Mouse (Mus musculus) CH12.LX (cell line): ENCODE results near the gene Fli1. TPM values are rescaled to one million over a fixed set of nuclear protein-coding genes. Genes with fewer than 3 reads are reported as not detected.

Experiments used
- DNase-seq: peaks from one replicate; pipeline ENCODE4 v3.0.0-alpha.2; 2013; ENCODE audit errors: extremely low read depth
- H3K27ac ChIP-seq: 2 replicates; pipeline ENCODE4 v1.5.1; 2012; ENCODE audit warnings: low read depth, mild to moderate bottlenecking, control low read depth, moderate library complexity; ENCODE audit not compliant: insufficient read depth
- H3K27me3 ChIP-seq: replicated peaks from 2 replicates; pipeline ENCODE3; 2012; ENCODE audit warnings: inconsistent platforms
- H3K36me3 ChIP-seq, 2 experiments: replicated peaks in 1 of 2; 2 replicates each; pipeline versions ENCODE3 to v1.6.1; 2012; ENCODE audit warnings: inconsistent platforms in 1 of 2, low read length in 1 of 2, mild to moderate bottlenecking in 1 of 2, mixed read lengths in 1 of 2, moderate library complexity in 1 of 2; ENCODE audit not compliant: control insufficient read depth in 1 of 2, insufficient read depth in 1 of 2
- H3K4me1 ChIP-seq, 2 experiments: 2 replicates each; pipeline ENCODE4 v1.6.1; 2012; ENCODE audit warnings: inconsistent platforms in 1 of 2, moderate library complexity in 1 of 2; ENCODE audit not compliant: insufficient read depth in 2 of 2, control insufficient read depth in 1 of 2
- H3K4me2 ChIP-seq: 2 replicates; pipeline ENCODE4 v1.6.1; 2012; ENCODE audit warnings: low read depth, mild to moderate bottlenecking, control low read depth; ENCODE audit not compliant: poor library complexity, insufficient read depth, severe bottlenecking
- H3K4me3 ChIP-seq, 3 experiments: fragments of 150-350 bp in 1 of 3; sonication (generic) in 1 of 3; replicated peaks in 1 of 3; 2 replicates each; pipeline versions ENCODE3 to v1.5.1; 2011 to 2012; ENCODE audit warnings: low read depth in 2 of 3, low read length in 2 of 3, mild to moderate bottlenecking in 2 of 3, moderate library complexity in 2 of 3, control low read depth in 1 of 3, improper control_type of control experiment in 1 of 3, inconsistent platforms in 1 of 3, mixed read lengths in 1 of 3; ENCODE audit not compliant: poor library complexity in 1 of 3
- H3K79me2 ChIP-seq: replicated peaks from 2 replicates; pipeline ENCODE4 v1.6.1; 2012; ENCODE audit warnings: mild to moderate bottlenecking, moderate library complexity; ENCODE audit not compliant: control insufficient read depth, poor library complexity, insufficient read depth, severe bottlenecking; ENCODE audit errors: extremely low read depth
- H3K9ac ChIP-seq: 2 replicates; pipeline ENCODE4 v1.6.1; 2012; ENCODE audit warnings: low read depth, mild to moderate bottlenecking, control low read depth, moderate library complexity; ENCODE audit not compliant: insufficient read depth
- H3K9me3 ChIP-seq: replicated peaks from 2 replicates; pipeline ENCODE3; 2012; ENCODE audit warnings: low read length, inconsistent platforms, mixed read lengths
- BHLHE40 ChIP-seq: IDR thresholded peaks from 2 replicates; pipeline ENCODE4 v1.6.1; 2011; ENCODE audit warnings: mild to moderate bottlenecking, low read depth, low read length, improper control_type of control experiment
- CHD2 ChIP-seq: IDR thresholded peaks from 2 replicates; pipeline ENCODE4 v1.6.1; 2011; ENCODE audit warnings: low read length, improper control_type of control experiment
- E2F4 ChIP-seq: IDR thresholded peaks from 2 replicates; pipeline ENCODE4 v1.6.1; 2011; ENCODE audit warnings: low read depth, low read length, improper control_type of control experiment; ENCODE audit not compliant: insufficient replicate concordance
- ELF1 ChIP-seq: IDR thresholded peaks from 2 replicates; pipeline ENCODE4 v1.6.1; 2014; ENCODE audit warnings: low read depth, mild to moderate bottlenecking, inconsistent platforms, low read length, improper control_type of control experiment
- EP300 ChIP-seq: IDR thresholded peaks from 2 replicates; pipeline ENCODE4 v1.6.1; 2011; ENCODE audit warnings: low read length, improper control_type of control experiment
- GABPA ChIP-seq: IDR thresholded peaks from 2 replicates; pipeline ENCODE4 v1.6.1; 2012; ENCODE audit warnings: low read depth, low read length, improper control_type of control experiment, inconsistent platforms; ENCODE audit not compliant: insufficient replicate concordance
- HCFC1 ChIP-seq: IDR thresholded peaks from 2 replicates; pipeline ENCODE4 v1.6.1; 2012; ENCODE audit warnings: low read depth, mild to moderate bottlenecking, inconsistent platforms, low read length, improper control_type of control experiment
- IRF4 ChIP-seq: IDR thresholded peaks from 2 replicates; pipeline ENCODE4 v1.6.1; 2014; ENCODE audit warnings: low read depth, mild to moderate bottlenecking, inconsistent platforms, low read length, improper control_type of control experiment
- JUN ChIP-seq: IDR thresholded peaks from 2 replicates; pipeline ENCODE4 v1.6.1; 2011; ENCODE audit warnings: low read depth, mild to moderate bottlenecking, low read length, improper control_type of control experiment, moderate library complexity; ENCODE audit not compliant: insufficient read depth
- JUND ChIP-seq: conservative IDR thresholded peaks from 2 replicates; pipeline ENCODE4 v1.6.1; 2011; ENCODE audit warnings: low read depth, low read length, improper control_type of control experiment
- KAT2A ChIP-seq: IDR thresholded peaks from 2 replicates; pipeline ENCODE4 v1.6.1; 2012; ENCODE audit warnings: low read length, improper control_type of control experiment, inconsistent platforms; ENCODE audit not compliant: insufficient replicate concordance
- MAFK ChIP-seq: IDR thresholded peaks from 2 replicates; pipeline ENCODE4 v1.6.1; 2011; ENCODE audit warnings: low read length, improper control_type of control experiment; ENCODE audit not compliant: insufficient replicate concordance
- MAX ChIP-seq: IDR thresholded peaks from 2 replicates; pipeline ENCODE4 v1.6.1; 2011; ENCODE audit warnings: low read length, improper control_type of control experiment
- MEF2A ChIP-seq: IDR thresholded peaks from 2 replicates; pipeline ENCODE4 v1.6.1; 2014; ENCODE audit warnings: low read depth, mild to moderate bottlenecking, inconsistent platforms, low read length, improper control_type of control experiment, borderline replicate concordance
- MXI1 ChIP-seq: IDR thresholded peaks from 2 replicates; pipeline ENCODE4 v1.6.1; 2011; ENCODE audit warnings: mild to moderate bottlenecking, low read depth, low read length, improper control_type of control experiment
- MYC ChIP-seq: IDR thresholded peaks from 2 replicates; pipeline ENCODE4 v1.6.1; 2011; ENCODE audit warnings: low read depth, mild to moderate bottlenecking, improper control_type of control experiment, low read length
- NELFE ChIP-seq: IDR thresholded peaks from 2 replicates; pipeline ENCODE4 v1.6.1; 2011; ENCODE audit warnings: low read depth, low read length, improper control_type of control experiment
- NRF1 ChIP-seq: IDR thresholded peaks from 2 replicates; pipeline ENCODE4 v1.6.1; 2014; ENCODE audit warnings: low read depth, mild to moderate bottlenecking, inconsistent platforms, low read length, improper control_type of control experiment, moderate library complexity
- PAX5 ChIP-seq: IDR thresholded peaks from 2 replicates; pipeline ENCODE4 v1.6.1; 2012; ENCODE audit warnings: low read length, inconsistent platforms, mixed read lengths
- POLR2A ChIP-seq: IDR thresholded peaks from 2 replicates; pipeline ENCODE4 v1.6.1; 2011; ENCODE audit warnings: low read depth, mild to moderate bottlenecking, improper control_type of control experiment, low read length
- POLR2AphosphoS2 ChIP-seq: IDR thresholded peaks from 2 replicates; pipeline ENCODE4 v1.6.1; 2011; ENCODE audit warnings: low read depth, low read length, improper control_type of control experiment
- RAD21 ChIP-seq: IDR thresholded peaks from 2 replicates; pipeline ENCODE4 v1.6.1; 2011; ENCODE audit warnings: low read depth, mild to moderate bottlenecking, low read length, improper control_type of control experiment, moderate library complexity
- TBP ChIP-seq: conservative IDR thresholded peaks from 2 replicates; pipeline ENCODE4 v1.6.1; 2011; ENCODE audit warnings: low read depth, low read length, improper control_type of control experiment
- UBTF ChIP-seq: IDR thresholded peaks from 2 replicates; pipeline ENCODE4 v1.6.1; 2012; ENCODE audit warnings: low read depth, mild to moderate bottlenecking, inconsistent platforms, low read length, improper control_type of control experiment, moderate library complexity
- USF1 ChIP-seq: IDR thresholded peaks from 2 replicates; pipeline ENCODE4 v1.6.1; 2014; ENCODE audit warnings: low read depth, mild to moderate bottlenecking, inconsistent platforms, low read length, improper control_type of control experiment
- USF2 ChIP-seq: conservative IDR thresholded peaks from 2 replicates; pipeline ENCODE4 v1.6.1; 2011; ENCODE audit warnings: low read depth, low read length, improper control_type of control experiment
- ZC3H11A ChIP-seq: IDR thresholded peaks from 2 replicates; pipeline ENCODE4 v1.6.1; 2012; ENCODE audit warnings: low read depth, mild to moderate bottlenecking, inconsistent platforms, low read length, improper control_type of control experiment
- dilution Hi-C: fragments of 300-500 bp; cut with MboI; formaldehyde crosslinking; loops from 2 replicates; pipeline ENCODE4 v1.14.3; 2020; ENCODE audit warnings: low sequenced_read_pairs; ENCODE audit not compliant: extremely low pct_unique_long_range_greater_than_20kb, extremely low pct_ligation_motif_present
- in situ Hi-C: fragments of 300-500 bp; cut with MboI; formaldehyde crosslinking; loops from 3 replicates; pipeline ENCODE4 v1.14.3; 2019; ENCODE audit warnings: low sequenced_read_pairs, low pct_ligation_motif_present, low pct_unique_long_range_greater_than_20kb, mixed read lengths
- polyA plus RNA-seq: library from polyadenylated mRNA; unstranded; fragments of >175 nt; gene quantifications from 2 replicates; pipeline ENCODE4 v1.2.1, GENCODE M21; 2012; ENCODE audit warnings: low read depth; ENCODE audit not compliant: insufficient read length
- total RNA-seq, 2 experiments: library from RNA; depleted of rRNA; stranded (reverse); fragments of 300-350 nt in 1 of 2; fragments of >200 nt in 1 of 2; gene quantifications; 2 replicates each; pipeline ENCODE4 v1.2.3; 2012 to 2014

Fli1 gene
- total and polyA plus RNA-seq, 3 experiments = 20.3 to 29.3 (median 20.8) TPM

DNA sequence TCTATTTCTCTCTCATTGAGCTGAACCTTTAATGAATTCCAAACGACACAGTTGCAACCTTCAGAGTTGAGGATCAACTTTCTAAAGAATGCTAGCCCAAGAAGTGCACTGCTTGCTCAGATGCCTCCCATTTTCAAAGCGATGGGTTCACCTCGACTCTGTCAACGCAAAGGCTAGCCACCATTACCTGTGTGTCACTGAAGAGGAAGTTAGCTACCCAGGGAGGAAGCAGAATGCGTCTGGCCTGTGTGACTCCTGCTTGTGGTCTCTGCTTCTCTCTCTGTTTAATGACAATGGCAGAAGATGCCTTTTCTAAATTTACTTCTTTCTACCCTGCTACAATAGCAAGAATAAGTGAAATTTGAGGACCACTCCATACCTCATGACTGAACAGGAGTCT lies 42.6 kb downstream of the Fli1 start:
- peak; percentile 65 for DNase-seq
- H3K4me2 ChIP-seq = peak overlapping the region; percentile 90
- H3K9ac ChIP-seq = peak overlapping the region; percentile 41
- no peaks in the 10 kb centered on the region for H3K27me3 ChIP-seq
- TF ChIP-seq BHLHE40 (peak; percentile 48), TBP (0 out of 2 replicates have a peak, but pooled peaks have one; percentile 37), POLR2A (no peak)
- in situ Hi-C loops = no loop called here
- H3K9me3 ChIP-seq = no peaks in the 10 kb centered on the region
- peaks cover 66% of the 10 kb centered on the region for H3K79me2 ChIP-seq
- peak overlapping the region; percentile 95 for H3K27ac ChIP-seq
- dilution Hi-C loops = no loop called here
- peaks cover 0 to 22% of the 10 kb centered on the region in 2 experiments for H3K36me3 ChIP-seq
- H3K4me3 ChIP-seq = peak overlapping the region in 1 of 3 experiments; percentile 38
- peaks cover 45 to 97% of the 10 kb centered on the region in 2 experiments for H3K4me1 ChIP-seq

DNA sequence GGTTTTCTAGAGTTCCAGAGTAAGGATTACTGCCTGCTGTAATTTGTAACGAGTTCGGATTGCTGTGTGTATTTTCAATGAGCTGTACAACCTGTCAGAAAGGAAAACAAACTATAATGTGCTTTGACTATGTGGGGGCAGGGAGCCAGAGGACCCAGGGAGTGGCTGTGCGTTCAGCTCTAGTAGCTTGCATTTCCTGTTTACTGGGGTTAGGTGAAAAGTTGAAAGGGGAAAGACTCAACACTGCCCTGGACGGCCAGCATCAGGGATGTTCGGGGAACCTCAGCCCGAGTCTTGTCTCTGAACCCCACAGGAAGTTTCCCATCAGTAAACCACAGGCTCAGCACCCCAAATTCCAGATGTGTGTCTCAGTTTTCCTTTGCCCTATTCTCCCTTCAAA lies 43.2 kb downstream of the Fli1 start:
- Histone ChIP-seq H3K9ac (peak overlapping the region; percentile 41), H3K79me2 (peaks cover 65% of the 10 kb centered on the region), H3K27ac (peak overlapping the region; percentile 95), H3K4me2 (peak overlapping the region; percentile 90), H3K27me3 (no peaks in the 10 kb centered on the region), H3K36me3 (peaks cover 0 to 17% of the 10 kb centered on the region in 2 experiments), H3K4me3 (no peak overlapping the region), H3K4me1 (peaks cover 50 to 97% of the 10 kb centered on the region in 2 experiments), H3K9me3 (no peaks in the 10 kb centered on the region)
- DNase-seq = no peak
- TF ChIP-seq RAD21 (no peak), MYC (0 out of 2 replicates have a peak, but pooled peaks have one; percentile 15), UBTF (no peak), E2F4 (no peak), TBP (no peak), MAX (no peak), KAT2A (no peak), IRF4 (0 out of 2 replicates have a peak, but pooled peaks have one; percentile 6), USF1 (no peak), EP300 (no peak; the same call in 1 of the 2 replicates), NELFE (no peak), BHLHE40 (0 out of 2 replicates have a peak, but pooled peaks have one; percentile 13), JUN (no peak), ELF1 (peak; percentile 65; the same call in 1 of the 2 replicates), PAX5 (no peak), NRF1 (no peak), CHD2 (peak; percentile 66; the same call in 1 of the 2 replicates), GABPA (no peak), MEF2A (no peak), MAFK (no peak), ZC3H11A (no peak), JUND (no peak), HCFC1 (no peak; the same call in 1 of the 2 replicates), POLR2A (no peak; the same call in 1 of the 2 replicates), USF2 (no peak), POLR2AphosphoS2 (no peak), MXI1 (no peak)
- dilution Hi-C loops (no loop called here), in situ Hi-C loops (no loop called here)
